Mouse (Mus musculus): Measurements from ENCODE around the gene Dnttip1.

DNA sequence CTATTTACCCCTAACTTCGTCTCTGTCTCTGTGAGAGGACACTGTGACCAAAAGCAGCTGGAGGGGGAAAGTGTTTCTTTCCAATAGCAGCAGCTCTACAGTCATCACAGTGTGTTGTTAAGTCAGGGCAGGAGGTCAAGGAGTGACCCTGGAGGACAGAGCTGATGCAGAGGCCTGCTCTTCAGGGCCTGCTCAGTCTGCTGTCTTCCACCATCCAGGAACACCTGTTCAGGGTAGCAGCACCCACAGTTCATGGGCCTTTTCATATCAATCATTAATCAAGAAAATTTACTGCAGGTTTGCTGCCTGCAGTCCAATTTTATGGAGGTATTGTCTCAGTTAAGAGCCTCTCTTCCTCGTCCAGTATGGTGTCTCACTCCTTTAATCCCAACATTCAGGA, 67.8 kb downstream of the Dnttip1 start:
- TF ChIP-seq CTCF (IDR thresholded peaks at IDR 0.05; ENCODE audit: borderline replicate concordance, extremely low read depth, insufficient read depth, insufficient read length) (no peak), POLR2A (IDR thresholded peaks at IDR 0.05; ENCODE audit: borderline replicate concordance, extremely low read depth, insufficient read depth, insufficient read length, poor library complexity, severe bottlenecking) (no peak)

Measured in brain, embryonic 14.5 days (tissue).